Mouse (Mus musculus) heart, embryonic 13.5 days (tissue): ENCODE results near the gene Htr7. TPM values are rescaled to one million over a fixed set of nuclear protein-coding genes. Genes with fewer than 3 reads are reported as not detected.

Experiments
- ATAC-seq: fragments of 200-750 bp; cut with Nextera tagmentation; 2 replicates; pipeline ENCODE4 v1.8.0; 2017; ENCODE audit warnings: moderate TSS enrichment; ENCODE audit not compliant: insufficient number of reproducible peaks, low FRiP score, low TSS enrichment; ENCODE audit errors: extremely low read depth
- H3K27ac ChIP-seq: fragments of 300-500 bp; sonication (generic); replicated peaks from 2 replicates; pipeline ENCODE4 v1.5.1; 2015; ENCODE audit warnings: moderate library complexity, mild to moderate bottlenecking, inconsistent platforms
- H3K27me3 ChIP-seq: fragments of 300-500 bp; sonication (generic); replicated peaks from 2 replicates; pipeline ENCODE4 v1.6.1; 2015; ENCODE audit warnings: mild to moderate bottlenecking, inconsistent platforms
- H3K36me3 ChIP-seq: fragments of 300-500 bp; sonication (generic); 2 replicates; pipeline ENCODE4 v1.6.1; 2015; ENCODE audit warnings: mild to moderate bottlenecking, inconsistent platforms
- H3K4me1 ChIP-seq: fragments of 300-500 bp; sonication (generic); 2 replicates; pipeline ENCODE4 v1.6.1; 2015; ENCODE audit warnings: inconsistent platforms
- H3K4me2 ChIP-seq: fragments of 300-500 bp; sonication (generic); 2 replicates; pipeline ENCODE4 v1.6.1; 2015; ENCODE audit warnings: inconsistent platforms, mild to moderate bottlenecking, moderate library complexity
- H3K4me3 ChIP-seq: fragments of 300-500 bp; sonication (generic); 2 replicates; pipeline ENCODE4 v1.5.1; 2015; ENCODE audit warnings: moderate library complexity, mild to moderate bottlenecking, inconsistent platforms
- H3K9ac ChIP-seq: fragments of 300-500 bp; sonication (generic); 2 replicates; pipeline ENCODE4 v1.6.1; 2015; ENCODE audit warnings: inconsistent platforms, mild to moderate bottlenecking, moderate library complexity
- H3K9me3 ChIP-seq: fragments of 300-500 bp; sonication (generic); 2 replicates; pipeline ENCODE4 v1.6.1; 2016; ENCODE audit warnings: inconsistent platforms
- WGBS: fragments of 180-500 bp; shearing (Covaris S2); methylation state at CpG from one replicate; pipeline ENCODE4 v1.1.7; 2015; ENCODE audit warnings: mixed read lengths; 5-methylcytosine and 5-hydroxymethylcytosine counted together
- polyA plus RNA-seq: library from polyadenylated mRNA; unstranded; fragments of >200 nt; fragmentation: Nextera tagmentation; extraction: Ambion mirVana; gene quantifications from 2 replicates; pipeline ENCODE4 v1.2.1, GENCODE M21; 2015

Htr7 gene
- 0.11 and 0.12 TPM in 2 replicates for polyA plus RNA-seq

GRCm38 (mm10) chr19:36057231-36057811 lies at the start of gene Htr7:
Gene Htr7 (minus strand): TSS chr19:36057507.
- under 1% methylated on average over 34 of the region's 86 CpGs for WGBS
- Histone ChIP-seq H3K4me2 (peak within 1 kb of the TSS; percentile 89), H3K36me3 (no peaks in the 10 kb centered on the region), H3K4me3 (peak within 1 kb of the TSS; percentile 70), H3K4me1 (peaks cover 7% of the 10 kb centered on the region), H3K27ac (no peak within 1 kb of the TSS), H3K27me3 (peaks cover 87% of the 10 kb centered on the region), H3K9me3 (no peaks in the 10 kb centered on the region), H3K9ac (peak within 1 kb of the TSS; percentile 77)
- peak; percentile 68 for ATAC-seq

GRCm38 (mm10) chr19:36103909-36104308 lies 46.6 kb upstream of the Htr7 start:
- no peak overlapping the region for H3K27ac ChIP-seq
- H3K4me1 ChIP-seq = no peaks in the 10 kb centered on the region
- H3K4me3 ChIP-seq = no peak overlapping the region
- no peak for ATAC-seq
- H3K9me3 ChIP-seq = no peaks in the 10 kb centered on the region
- WGBS = 81% methylated on average over 5 of the region's 5 CpGs
- H3K4me2 ChIP-seq = no peak overlapping the region
- H3K9ac ChIP-seq = no peak overlapping the region
- peaks cover 59% of the 10 kb centered on the region for H3K36me3 ChIP-seq
- no peaks in the 10 kb centered on the region for H3K27me3 ChIP-seq

GRCm38 (mm10) chr19:36098916-36099315 lies 41.6 kb upstream of the Htr7 start:
- Histone ChIP-seq H3K4me3 (no peak overlapping the region), H3K27me3 (no peaks in the 10 kb centered on the region), H3K9ac (no peak overlapping the region), H3K9me3 (no peaks in the 10 kb centered on the region), H3K27ac (no peak overlapping the region), H3K36me3 (peaks cover 90% of the 10 kb centered on the region), H3K4me1 (no peaks in the 10 kb centered on the region), H3K4me2 (no peak overlapping the region)
- 85% methylated on average over 7 of the region's 7 CpGs for WGBS
- no peak for ATAC-seq

GRCm38 (mm10) chr19:36098265-36098664 lies 41.0 kb upstream of the Htr7 start:
- no peaks in the 10 kb centered on the region for H3K4me1 ChIP-seq
- no peaks in the 10 kb centered on the region for H3K9me3 ChIP-seq
- no peak for ATAC-seq
- no peak overlapping the region for H3K4me2 ChIP-seq
- no peak overlapping the region for H3K9ac ChIP-seq
- WGBS = 94% methylated on average over 1 of the region's 1 CpGs
- no peak overlapping the region for H3K27ac ChIP-seq
- peaks cover 90% of the 10 kb centered on the region for H3K36me3 ChIP-seq
- no peak overlapping the region for H3K4me3 ChIP-seq
- H3K27me3 ChIP-seq = no peaks in the 10 kb centered on the region

GRCm38 (mm10) chr19:36097194-36097593 lies 39.9 kb upstream of the Htr7 start:
- H3K36me3 ChIP-seq = peaks cover 87% of the 10 kb centered on the region
- H3K4me3 ChIP-seq = no peak overlapping the region
- no peak for ATAC-seq
- no peak overlapping the region for H3K4me2 ChIP-seq
- 66% methylated on average over 3 of the region's 3 CpGs for WGBS
- H3K27ac ChIP-seq = no peak overlapping the region
- H3K9me3 ChIP-seq = no peaks in the 10 kb centered on the region
- H3K4me1 ChIP-seq = no peaks in the 10 kb centered on the region
- no peaks in the 10 kb centered on the region for H3K27me3 ChIP-seq
- no peak overlapping the region for H3K9ac ChIP-seq

GRCm38 (mm10) chr19:36090781-36091180 lies 33.5 kb upstream of the Htr7 start:
- 33% methylated on average over 5 of the region's 5 CpGs for WGBS
- no peak for ATAC-seq
- H3K36me3 ChIP-seq = peaks cover 74% of the 10 kb centered on the region
- H3K4me2 ChIP-seq = no peak overlapping the region
- H3K27me3 ChIP-seq = no peaks in the 10 kb centered on the region
- H3K9me3 ChIP-seq = no peaks in the 10 kb centered on the region
- no peak overlapping the region for H3K4me3 ChIP-seq
- no peaks in the 10 kb centered on the region for H3K4me1 ChIP-seq
- H3K9ac ChIP-seq = no peak overlapping the region
- no peak overlapping the region for H3K27ac ChIP-seq

GRCm38 (mm10) chr19:36083262-36084225 lies 26.2 kb upstream of the Htr7 start, which contains the start of gene Rpp30:
Gene Rpp30 (plus strand): TSS chr19:36083716.
- H3K4me2 ChIP-seq = peak within 1 kb of the TSS; percentile 95
- H3K4me3 ChIP-seq = peak within 1 kb of the TSS; percentile 95
- peak within 1 kb of the TSS; percentile 92 for H3K9ac ChIP-seq
- peak within 1 kb of the TSS; percentile 61 for H3K27ac ChIP-seq
- H3K36me3 ChIP-seq = peaks cover 11% of the 10 kb centered on the region
- peak; percentile 72 for ATAC-seq
- peaks cover 12% of the 10 kb centered on the region for H3K4me1 ChIP-seq
- 1% methylated on average over 34 of the region's 34 CpGs for WGBS
- H3K27me3 ChIP-seq = peaks cover 23% of the 10 kb centered on the region
- H3K9me3 ChIP-seq = no peaks in the 10 kb centered on the region

GRCm38 (mm10) chr19:36082606-36083261 lies 25.4 kb upstream of the Htr7 start:
- H3K4me1 ChIP-seq = peaks cover 12% of the 10 kb centered on the region
- ATAC-seq = peak; percentile 31; the same call in 1 of the 2 replicates
- 48% methylated on average over 7 of the region's 7 CpGs for WGBS

GRCm38 (mm10) chr19:36062801-36063529 lies 5.7 kb upstream of the Htr7 start:
- Histone ChIP-seq H3K36me3 (no peaks in the 10 kb centered on the region), H3K9ac (no peak overlapping the region), H3K27me3 (peaks cover 44% of the 10 kb centered on the region), H3K4me2 (no peak overlapping the region), H3K4me1 (no peaks in the 10 kb centered on the region), H3K9me3 (no peaks in the 10 kb centered on the region), H3K27ac (no peak overlapping the region), H3K4me3 (no peak overlapping the region)
- no peak for ATAC-seq
- 68% methylated on average over 2 of the region's 2 CpGs for WGBS

More at GRCm38 (mm10) chr19:36082606-36083261, 25.4 kb upstream of the Htr7 start:
- H3K27ac ChIP-seq = peak overlapping the region; percentile 61
- peak overlapping the region; percentile 95 for H3K4me2 ChIP-seq
- H3K9ac ChIP-seq = peak overlapping the region; percentile 92
- no peaks in the 10 kb centered on the region for H3K9me3 ChIP-seq
- peak overlapping the region; percentile 95 for H3K4me3 ChIP-seq
- H3K36me3 ChIP-seq = peaks cover 3% of the 10 kb centered on the region
- H3K27me3 ChIP-seq = peaks cover 28% of the 10 kb centered on the region

- no peaks in the 10 kb centered on the region for H3K9me3 ChIP-seq
- no peak overlapping the region for H3K27ac ChIP-seq
- no peak for ATAC-seq
- peak overlapping the region; percentile 77 for H3K9ac ChIP-seq
- H3K4me3 ChIP-seq = peak overlapping the region; percentile 70
- 6% methylated on average over 49 of the region's 49 CpGs for WGBS
- peak overlapping the region; percentile 89 for H3K4me2 ChIP-seq
- no peaks in the 10 kb centered on the region for H3K36me3 ChIP-seq
- peaks cover 86% of the 10 kb centered on the region for H3K27me3 ChIP-seq
- H3K4me1 ChIP-seq = peaks cover 7% of the 10 kb centered on the region
These were observed 645 bp downstream of the Htr7 start for GRCm38 (mm10) chr19:36056502-36057221.
